Mouse (Mus musculus) hindbrain, embryonic 15.5 days (tissue): ENCODE results near the gene Tmem106c. TPM values are rescaled to one million over a fixed set of nuclear protein-coding genes. Genes with fewer than 3 reads are reported as not detected.

Experiments
- ATAC-seq: fragments of 200-750 bp; cut with Nextera tagmentation; 2 replicates; pipeline ENCODE4 v1.8.0; 2017; ENCODE audit warnings: low read depth, moderate number of reproducible peaks, moderate TSS enrichment; ENCODE audit not compliant: low FRiP score
- H3K27ac ChIP-seq: fragments of 300-500 bp; sonication (generic); replicated peaks from 2 replicates; pipeline ENCODE4 v1.5.1; 2015; ENCODE audit warnings: mild to moderate bottlenecking, inconsistent platforms
- H3K27me3 ChIP-seq: fragments of 300-500 bp; sonication (generic); 2 replicates; pipeline ENCODE4 v1.6.1; 2015; ENCODE audit warnings: control low read depth, inconsistent platforms
- H3K36me3 ChIP-seq: fragments of 300-500 bp; sonication (generic); 2 replicates; pipeline ENCODE4 v1.6.1; 2015; ENCODE audit warnings: control low read depth, inconsistent platforms
- H3K4me1 ChIP-seq: fragments of 300-500 bp; sonication (generic); replicated peaks from 2 replicates; pipeline ENCODE4 v1.6.1; 2015; ENCODE audit warnings: control low read depth, inconsistent platforms
- H3K4me2 ChIP-seq: fragments of 300-500 bp; sonication (generic); 2 replicates; pipeline ENCODE4 v1.6.1; 2015; ENCODE audit warnings: moderate library complexity, mild to moderate bottlenecking, inconsistent platforms
- H3K4me3 ChIP-seq: fragments of 300-500 bp; sonication (generic); 2 replicates; pipeline ENCODE4 v1.5.1; 2015; ENCODE audit warnings: mild to moderate bottlenecking, inconsistent platforms
- H3K9ac ChIP-seq: fragments of 300-500 bp; sonication (generic); 2 replicates; pipeline ENCODE4 v1.6.1; 2015; ENCODE audit warnings: inconsistent platforms
- H3K9me3 ChIP-seq: fragments of 300-500 bp; sonication (generic); 2 replicates; pipeline ENCODE4 v1.6.1; 2016; ENCODE audit warnings: control low read depth, inconsistent platforms
- WGBS: fragments of 180-500 bp; shearing (Covaris S2); methylation state at CpG from one replicate; pipeline ENCODE4 v1.1.7; 2015; 5-methylcytosine and 5-hydroxymethylcytosine counted together
- polyA plus RNA-seq: library from polyadenylated mRNA; unstranded; fragments of >200 nt; fragmentation: Nextera tagmentation; extraction: Ambion mirVana; gene quantifications from 2 replicates; pipeline ENCODE4 v1.2.1, GENCODE M21; 2015

Gene Tmem106c
- polyA plus RNA-seq, 1 experiment from 2014 or later, result 60.5 TPM

- Histone ChIP-seq H3K27me3 (peaks cover 48% of the 10 kb centered on the region), H3K36me3 (no peaks in the 10 kb centered on the region), H3K4me1 (peaks cover 57% of the 10 kb centered on the region), H3K27ac (peak within 1 kb of the TSS; percentile 34; the same call in 1 of the 2 replicates), H3K4me3 (peak within 1 kb of the TSS; percentile 45), H3K9me3 (no peaks in the 10 kb centered on the region), H3K4me2 (peak within 1 kb of the TSS; percentile 76), H3K9ac (peak within 1 kb of the TSS; percentile 47)
- WGBS, result under 1% methylated on average over 57 of the region's 59 CpGs
- ATAC-seq, result peak; percentile 59
Observed at GRCm38 (mm10) chr15:98003822-98004739, 40.1 kb downstream of the Tmem106c start, which contains the start of gene Col2a1. Col2a1 (minus strand) TSS chr15:98004695.

GRCm38 (mm10) chr15:98004740-98005159 is 40.8 kb downstream of the Tmem106c start:
- ATAC-seq, result no peak; the same call in 1 of the 2 replicates
- H3K4me1 ChIP-seq, result peaks cover 54% of the 10 kb centered on the region

DNA sequence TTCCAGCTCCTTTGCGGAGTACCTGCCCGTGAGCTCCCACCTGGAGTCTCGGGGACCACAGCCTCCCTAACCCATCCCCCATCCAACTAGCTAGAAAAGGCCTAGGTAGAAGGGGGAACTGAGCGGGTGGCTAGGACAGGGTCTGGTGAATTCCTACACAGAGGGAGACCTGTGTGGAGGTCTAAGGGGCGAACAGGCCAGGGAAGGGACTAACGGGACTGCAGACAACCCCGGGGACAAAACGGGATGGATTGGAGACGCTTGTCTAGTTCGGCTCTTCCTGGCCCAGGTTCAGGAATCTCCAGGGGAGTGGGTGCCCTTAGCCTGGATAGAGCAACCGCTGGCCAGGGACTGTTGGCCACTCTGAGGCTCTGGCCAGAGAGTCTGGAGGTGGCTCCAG is 41.2 kb downstream of the Tmem106c start:
- Histone ChIP-seq H3K4me3 (peak overlapping the region; percentile 45), H3K9me3 (no peaks in the 10 kb centered on the region), H3K36me3 (no peaks in the 10 kb centered on the region), H3K27ac (no peak overlapping the region), H3K27me3 (peaks cover 44% of the 10 kb centered on the region), H3K4me1 (peaks cover 49% of the 10 kb centered on the region), H3K9ac (no peak overlapping the region), H3K4me2 (peak overlapping the region; percentile 76)
- WGBS, result 16% methylated on average over 11 of the region's 11 CpGs
- ATAC-seq, result no peak

More at GRCm38 (mm10) chr15:98004740-98005159, 40.8 kb downstream of the Tmem106c start:
- H3K27me3 ChIP-seq, result peaks cover 45% of the 10 kb centered on the region
- H3K9ac ChIP-seq, result peak overlapping the region; percentile 47
- 1% methylated on average over 18 of the region's 19 CpGs for WGBS
- peak overlapping the region; percentile 45 for H3K4me3 ChIP-seq
- H3K27ac ChIP-seq, result no peak overlapping the region
- no peaks in the 10 kb centered on the region for H3K9me3 ChIP-seq
- H3K4me2 ChIP-seq, result peak overlapping the region; percentile 76
- no peaks in the 10 kb centered on the region for H3K36me3 ChIP-seq

DNA sequence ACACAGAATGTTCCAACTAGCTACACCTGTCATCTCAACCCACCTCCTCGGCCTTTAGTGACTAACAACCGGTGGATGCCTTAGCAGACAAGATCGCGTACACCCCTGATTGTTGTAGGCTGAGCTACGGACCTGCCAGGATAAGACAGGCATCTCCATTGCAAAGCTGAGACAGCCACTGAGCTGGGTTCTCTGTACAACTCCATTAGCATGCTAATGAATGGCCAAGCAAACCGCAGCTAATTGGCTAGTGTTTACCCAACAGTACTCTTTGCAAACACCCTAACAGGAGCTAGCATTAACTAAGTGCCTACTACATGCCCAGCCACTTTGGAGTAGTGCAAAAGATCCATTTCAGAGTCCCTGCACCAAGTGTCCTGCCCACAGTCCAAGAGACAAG is 48.8 kb downstream of the Tmem106c start:
- no peak overlapping the region for H3K4me2 ChIP-seq
- H3K9ac ChIP-seq, result no peak overlapping the region
- H3K4me1 ChIP-seq, result no peaks in the 10 kb centered on the region
- 56% methylated on average over 6 of the region's 6 CpGs for WGBS
- H3K27me3 ChIP-seq, result 0 out of 2 replicates have a peak, but pooled peaks cover 6% of the 10 kb centered on the region
- no peak for ATAC-seq
- H3K9me3 ChIP-seq, result no peaks in the 10 kb centered on the region
- H3K4me3 ChIP-seq, result no peak overlapping the region
- no peaks in the 10 kb centered on the region for H3K36me3 ChIP-seq
- no peak overlapping the region for H3K27ac ChIP-seq

DNA sequence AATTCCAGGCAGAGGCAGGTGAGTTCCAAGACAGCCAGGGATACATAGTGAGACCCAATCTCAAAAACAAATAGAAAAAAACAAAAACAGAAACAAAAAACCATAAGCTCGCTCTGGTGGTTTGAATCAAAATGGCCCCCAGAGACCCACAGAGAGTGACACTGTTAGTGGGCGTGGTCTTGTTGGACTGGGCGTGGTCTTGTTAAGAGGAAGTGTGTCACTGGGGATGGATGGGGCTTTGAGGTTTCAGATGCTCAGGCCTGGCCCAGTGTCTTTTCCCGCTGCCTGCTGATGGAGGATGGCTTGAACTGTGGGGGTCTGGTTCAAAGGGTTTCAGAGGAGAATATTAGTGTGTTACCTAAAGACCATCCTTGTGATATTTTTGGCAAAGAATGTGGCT is 53.9 kb downstream of the Tmem106c start:
- no peaks in the 10 kb centered on the region for H3K36me3 ChIP-seq
- H3K27me3 ChIP-seq, result no peaks in the 10 kb centered on the region
- H3K4me1 ChIP-seq, result no peaks in the 10 kb centered on the region
- H3K4me2 ChIP-seq, result no peak overlapping the region
- no peak overlapping the region for H3K9ac ChIP-seq
- no peak overlapping the region for H3K4me3 ChIP-seq
- no peak for ATAC-seq
- 82% methylated on average over 4 of the region's 4 CpGs for WGBS
- H3K9me3 ChIP-seq, result no peaks in the 10 kb centered on the region
- no peak overlapping the region for H3K27ac ChIP-seq

DNA sequence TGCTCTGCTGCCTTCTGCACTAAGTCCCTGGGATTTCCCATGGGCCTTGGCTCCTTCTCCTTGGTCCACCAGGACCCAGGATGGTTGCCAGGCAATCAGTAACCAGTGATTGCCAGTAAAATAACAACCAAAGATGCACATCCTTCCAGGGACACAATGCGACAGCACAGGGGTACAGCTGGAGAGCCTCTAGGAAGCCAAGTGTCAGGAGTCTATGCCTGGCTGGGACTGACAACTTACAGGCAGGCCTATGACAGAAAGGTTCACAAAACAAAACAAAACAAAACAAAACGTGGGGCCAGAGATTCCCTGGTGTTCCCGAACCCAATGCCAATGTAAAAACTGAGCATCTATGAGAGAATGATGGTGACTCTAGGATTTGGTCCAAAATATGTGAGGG is 55.0 kb downstream of the Tmem106c start:
- Histone ChIP-seq H3K4me3 (no peak overlapping the region), H3K9ac (no peak overlapping the region), H3K27me3 (no peaks in the 10 kb centered on the region), H3K36me3 (no peaks in the 10 kb centered on the region), H3K27ac (no peak overlapping the region), H3K4me1 (no peaks in the 10 kb centered on the region), H3K9me3 (no peaks in the 10 kb centered on the region), H3K4me2 (no peak overlapping the region)
- WGBS, result 60% methylated on average over 3 of the region's 3 CpGs
- no peak for ATAC-seq

Other genes with a start within 250 kb of the Tmem106c start
- gene Endou, start 232.9 kb upstream of the Tmem106c start, polyA plus RNA-seq, result 0.30 and 0.38 TPM in 2 replicates
- gene Rapgef3, start 196.2 kb upstream of the Tmem106c start, polyA plus RNA-seq, result 15.3 and 15.5 TPM in 2 replicates
- 93.1 and 97.5 TPM in 2 replicates for gene Slc48a1, start 185.7 kb upstream of the Tmem106c start, polyA plus RNA-seq
- 25.5 and 28.1 TPM in 2 replicates for gene Hdac7, start 119.7 kb upstream of the Tmem106c start, polyA plus RNA-seq
- 0.09 and 0.32 TPM in 2 replicates for gene Vdr, start 53.6 kb upstream of the Tmem106c start, polyA plus RNA-seq
- gene Col2a1, start 40.5 kb downstream of the Tmem106c start, polyA plus RNA-seq, result 26.1 and 33.9 TPM in 2 replicates
- 87.6 and 90.0 TPM in 2 replicates for gene Pfkm, start 128.4 kb downstream of the Tmem106c start, polyA plus RNA-seq
- 19.3 and 21.3 TPM in 2 replicates for gene Senp1, start 129.5 kb downstream of the Tmem106c start, polyA plus RNA-seq
- gene Asb8, start 201.4 kb downstream of the Tmem106c start, polyA plus RNA-seq, result 58.4 and 60.7 TPM in 2 replicates
- gene Ccdc184, start 203.0 kb downstream of the Tmem106c start, polyA plus RNA-seq, result 103 and 113 TPM in 2 replicates
- not detected in 2 replicates for gene Olfr288, start 231.3 kb downstream of the Tmem106c start, polyA plus RNA-seq